Mouse (Mus musculus) brain, embryonic 14.5 days (tissue): ENCODE data around the gene Setd4.

Experiments used
- CTCF ChIP-seq: fragments of 200-500 bp; IDR thresholded peaks from 2 replicates; pipeline ENCODE4 v1.5.1; 2012; ENCODE audit warnings: inconsistent platforms, mild to moderate bottlenecking, moderate library complexity, borderline replicate concordance; ENCODE audit not compliant: insufficient read depth, insufficient read length; ENCODE audit errors: extremely low read depth
- POLR2A ChIP-seq: fragments of 200-500 bp; IDR thresholded peaks from 2 replicates; pipeline ENCODE4 v1.6.1; 2012; ENCODE audit warnings: mild to moderate bottlenecking, inconsistent platforms, borderline replicate concordance; ENCODE audit not compliant: poor library complexity, insufficient read depth, insufficient read length, severe bottlenecking; ENCODE audit errors: extremely low read depth

- TF ChIP-seq CTCF: no peak
- no peak for TF ChIP-seq POLR2A
Measured at GRCm38 (mm10) chr16:93608731-93609130, 4.9 kb upstream of the Setd4 start.
